Mouse (Mus musculus): ENCODE measurements around the gene Rnf113a2.

Gene Rnf113a2

DNA sequence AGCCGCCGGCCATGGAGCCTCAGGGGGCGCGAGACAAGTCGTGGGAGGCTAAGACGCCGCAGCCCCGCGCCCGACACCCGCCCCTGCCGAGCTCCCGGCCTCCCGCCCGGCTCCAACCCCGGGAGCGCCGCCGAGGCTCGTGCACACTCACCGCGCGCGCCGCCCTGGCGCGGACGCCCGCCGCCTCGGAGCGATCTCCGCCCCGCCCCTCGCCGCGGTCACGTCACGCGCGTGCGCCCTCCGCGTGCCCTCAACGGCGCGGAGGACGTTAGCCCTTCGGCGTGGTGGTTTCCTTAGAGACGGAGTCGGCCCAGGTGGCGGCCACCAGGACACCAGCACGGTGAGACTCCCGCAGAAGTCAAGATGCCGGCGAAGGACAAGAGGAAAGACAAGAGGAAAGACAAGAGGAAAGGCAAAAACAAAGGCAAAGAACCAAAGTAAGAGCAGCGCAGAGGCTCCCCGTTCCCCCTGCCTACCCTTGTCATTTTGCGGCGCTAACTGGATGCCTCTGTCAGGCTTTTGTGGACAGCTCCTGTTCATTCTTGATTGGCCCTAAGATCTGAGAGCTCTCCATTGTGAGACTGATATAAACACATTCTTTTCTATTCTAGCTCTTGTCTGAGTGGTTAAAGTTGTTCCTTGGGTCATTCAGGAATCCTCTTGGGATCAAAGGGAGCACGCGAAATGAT lies 8.0 kb upstream of the Rnf113a2 start, which contains the start of the genes Entpd5 and Bbof1:
Gene Entpd5 (minus strand): TSS at position 211 of the 689 bp plus-strand sequence.
Gene Bbof1 (plus strand): TSS at position 253 of the 689 bp plus-strand sequence.
- DNase-seq (ENCODE audit: low spot score): peak; percentile 92

DNA sequence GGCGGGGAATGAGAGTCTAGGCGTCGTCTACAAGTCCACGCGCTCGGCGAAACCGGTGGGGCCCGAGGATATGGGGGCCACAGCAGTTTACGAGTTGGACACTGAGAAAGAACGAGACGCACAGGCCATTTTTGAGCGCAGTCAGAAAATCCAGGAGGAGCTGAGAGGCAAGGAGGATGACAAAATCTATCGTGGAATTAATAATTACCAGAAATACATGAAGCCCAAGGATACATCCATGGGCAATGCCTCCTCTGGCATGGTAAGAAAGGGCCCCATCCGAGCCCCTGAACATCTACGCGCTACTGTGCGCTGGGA lies 568 bp downstream of the Rnf113a2 start:
- DNase-seq (ENCODE audit: low spot score): no peak

DNA sequence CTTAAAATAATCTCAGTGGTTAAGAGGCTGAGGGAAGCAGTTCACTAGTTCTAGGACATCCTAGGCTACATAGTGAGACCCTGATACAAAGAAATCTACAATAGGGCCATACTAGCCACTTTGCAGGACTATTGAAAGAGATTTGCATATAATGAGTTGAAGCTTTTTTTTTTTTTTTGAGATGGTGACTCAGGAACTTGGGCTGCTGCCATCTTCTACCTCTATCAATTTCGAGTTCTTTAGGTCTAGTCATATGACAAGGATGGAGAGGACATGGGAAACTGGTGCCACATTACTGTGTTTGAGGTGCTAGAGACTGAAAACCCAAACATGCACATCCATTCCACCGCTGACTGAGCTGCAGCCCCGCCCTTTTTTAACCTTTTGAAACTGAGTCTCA lies 7.0 kb downstream of the Rnf113a2 start:
- DNase-seq (ENCODE audit: low spot score): no peak

DNA sequence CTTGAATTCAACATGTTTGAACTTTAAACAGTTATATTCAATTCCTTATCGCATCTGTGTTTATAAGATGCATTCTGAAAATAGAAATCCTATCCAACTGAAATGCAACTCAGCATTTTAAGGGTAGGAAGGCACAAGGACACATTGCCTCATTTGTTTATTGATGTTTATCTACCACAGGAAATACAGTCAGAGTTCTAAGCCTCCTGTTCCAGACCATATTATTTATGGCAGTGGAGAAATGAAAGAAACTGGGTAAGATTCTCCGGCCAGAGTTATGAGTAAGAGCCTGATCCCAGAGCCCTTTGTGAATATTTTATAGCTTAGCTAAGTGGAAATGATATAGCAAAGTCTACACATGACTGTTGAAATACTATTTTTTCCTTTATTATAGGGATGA lies 12.8 kb downstream of the Rnf113a2 start:
- no peak for DNase-seq (ENCODE audit: low spot score)

DNA sequence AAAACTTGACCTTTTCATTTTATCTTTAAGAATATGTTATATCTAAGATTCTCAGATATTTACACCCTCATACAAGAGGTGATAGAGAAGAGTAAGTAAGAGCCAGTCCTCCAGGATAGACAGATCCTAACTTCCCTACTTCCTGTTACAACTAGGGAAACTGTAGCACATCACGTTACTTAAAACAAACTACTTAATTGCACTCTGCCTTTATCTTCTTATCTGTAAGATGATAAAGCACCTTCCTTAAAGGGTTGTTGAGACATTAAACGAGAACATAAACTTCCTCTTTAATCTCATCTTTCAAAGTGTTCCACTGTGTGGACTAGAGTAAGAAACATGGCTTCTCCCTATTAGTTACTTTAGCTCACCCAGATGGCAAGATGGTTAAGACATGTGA lies 21.7 kb downstream of the Rnf113a2 start:
- DNase-seq (ENCODE audit: low spot score): no peak

DNA sequence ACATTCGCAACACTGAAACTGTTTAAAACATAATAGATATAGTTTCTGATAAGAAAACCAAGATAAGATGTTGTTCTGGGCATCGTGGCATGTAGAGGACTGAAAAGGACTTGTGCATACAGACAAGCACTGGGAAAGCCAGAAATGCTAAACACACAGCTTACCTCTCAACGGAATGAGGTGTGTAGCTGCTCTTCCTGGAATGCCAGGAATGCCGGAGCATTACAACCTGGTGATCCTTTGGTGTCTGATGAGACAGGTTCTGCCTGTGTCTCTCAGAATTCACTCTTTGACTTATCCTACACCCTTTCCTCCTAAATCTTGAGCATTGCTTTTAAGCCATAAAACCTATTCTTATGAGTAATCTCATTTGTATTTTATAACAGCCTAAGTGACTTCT lies 25.5 kb downstream of the Rnf113a2 start:
- no peak for DNase-seq (ENCODE audit: low spot score)

DNA sequence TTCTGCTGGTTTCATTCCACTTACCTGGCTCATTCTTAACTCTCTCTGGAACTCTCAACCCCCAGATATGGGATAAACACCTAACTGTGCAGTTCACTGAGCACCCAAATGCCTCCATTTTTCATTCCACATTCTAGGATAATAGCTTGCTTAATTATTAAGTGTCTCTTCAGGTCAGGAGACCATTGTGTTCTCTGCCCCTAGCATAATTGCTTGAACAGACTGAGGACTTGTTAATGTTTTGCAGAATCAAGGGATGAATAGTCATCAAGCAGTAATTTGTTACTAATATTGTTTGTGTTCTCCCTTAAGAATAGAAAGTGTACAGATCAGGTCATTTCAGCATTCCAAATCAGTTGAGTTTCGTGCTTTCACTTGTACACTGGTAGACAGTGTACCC lies 30.4 kb downstream of the Rnf113a2 start:
- no peak for DNase-seq (ENCODE audit: low spot score)

DNA sequence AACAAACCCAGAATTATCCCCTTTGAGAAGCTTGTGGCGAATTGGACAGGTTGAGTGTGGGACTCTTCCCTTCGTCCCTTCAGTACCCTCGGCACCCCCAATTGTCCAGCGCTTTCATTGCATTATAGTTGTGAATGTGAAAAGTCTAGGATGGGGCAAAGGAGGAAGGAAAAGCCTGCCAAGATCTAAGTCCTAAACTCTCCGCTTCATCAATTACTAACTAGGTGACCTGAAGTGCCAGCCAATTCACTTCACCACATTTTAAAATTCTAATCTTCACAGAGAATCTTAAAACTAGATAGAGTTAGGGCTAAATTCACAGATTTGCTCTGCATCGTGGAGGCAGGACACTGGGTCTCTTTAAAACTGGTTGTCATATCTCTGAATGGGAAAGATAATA lies 31.2 kb downstream of the Rnf113a2 start:
- DNase-seq (ENCODE audit: low spot score): no peak

DNA sequence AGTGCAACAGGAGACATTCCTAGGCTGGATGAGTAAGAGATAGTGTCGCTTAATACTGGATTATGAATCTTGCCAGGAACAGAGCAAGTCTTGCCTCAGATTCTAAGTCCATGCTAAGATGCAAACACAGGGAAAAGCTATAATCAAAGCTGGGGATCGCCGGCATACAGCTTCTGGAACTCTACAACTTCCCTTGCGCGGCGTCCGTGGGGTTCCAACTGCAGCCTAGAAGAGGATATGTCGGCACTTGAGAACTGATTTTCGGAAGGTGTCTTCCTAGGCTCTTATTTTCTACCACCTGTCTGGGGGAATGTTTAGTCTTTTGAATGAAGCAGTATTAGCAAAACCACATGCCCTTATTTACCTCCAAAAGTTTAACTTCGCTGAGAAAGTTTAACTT lies 32.9 kb downstream of the Rnf113a2 start:
- DNase-seq (ENCODE audit: low spot score): no peak

DNA sequence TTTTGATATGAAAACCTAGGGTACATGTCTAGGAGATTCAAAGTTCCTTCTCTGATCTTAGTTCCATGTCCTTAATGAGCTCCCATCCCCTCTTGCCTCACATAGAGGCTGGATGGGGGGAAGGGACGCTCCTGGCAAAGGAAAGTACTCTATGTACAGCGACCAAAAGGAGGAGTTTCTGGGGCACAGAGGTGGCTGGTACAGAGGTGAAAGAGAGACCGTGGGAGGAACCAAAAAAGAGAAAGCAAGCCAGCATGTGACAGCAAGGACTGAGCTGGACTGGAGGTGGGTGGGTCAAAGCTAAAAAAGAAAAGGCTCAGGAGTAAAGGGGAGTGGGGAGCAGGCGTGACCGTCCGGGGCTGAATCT lies 33.3 kb downstream of the Rnf113a2 start:
- no peak for DNase-seq (ENCODE audit: low spot score)

DNA sequence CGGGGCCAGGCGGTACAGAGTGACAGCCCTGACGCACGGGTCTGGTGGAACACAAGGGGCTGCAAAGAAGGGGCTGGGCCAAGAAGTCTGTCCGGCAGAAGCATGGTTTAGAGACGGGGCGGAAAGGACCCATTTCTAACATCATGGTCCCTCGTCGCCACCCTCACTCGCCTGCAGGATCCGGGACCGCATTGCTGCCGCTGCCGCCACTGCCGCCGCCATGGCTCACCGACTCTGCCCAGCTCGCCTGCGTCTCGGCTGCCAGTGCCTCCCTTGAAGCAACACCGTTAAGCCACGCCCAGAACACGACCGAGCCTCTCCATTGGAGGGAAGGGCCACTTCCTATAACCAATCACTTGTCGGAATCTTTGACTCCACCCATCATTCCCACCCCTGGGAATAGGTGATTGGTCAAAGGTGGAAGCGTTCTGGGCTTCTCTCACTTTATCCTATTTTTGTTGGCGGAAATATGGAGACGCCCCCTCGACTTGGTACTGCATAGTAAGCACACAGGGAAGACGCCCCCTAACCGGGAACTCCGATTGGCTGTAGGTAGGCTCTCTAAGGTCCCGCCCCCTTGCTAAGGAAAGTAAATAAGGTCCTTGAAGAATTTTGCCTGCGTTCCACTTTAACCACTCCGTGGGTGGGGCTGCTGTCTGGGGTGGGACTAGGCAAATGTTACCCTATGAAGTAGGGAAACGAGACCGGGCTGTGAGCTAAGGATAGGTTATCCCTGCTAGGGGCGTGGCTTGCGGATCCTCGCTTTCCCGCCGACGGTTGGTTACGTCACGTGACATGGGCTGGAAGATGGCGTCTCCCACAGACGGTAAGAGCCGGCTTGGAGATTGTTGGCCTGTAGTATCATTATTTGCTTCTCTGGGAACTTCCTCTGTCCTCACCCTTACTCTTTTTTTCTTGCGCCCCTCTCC lies 34.0 kb downstream of the Rnf113a2 start, which contains the start of the genes Aldh6a1 and Lin52:
Gene Aldh6a1 (minus strand): TSS at position 287 of the 929 bp plus-strand sequence.
Gene Lin52 (plus strand): TSS at position 705 of the 929 bp plus-strand sequence.
- peak; percentile 88 for DNase-seq (ENCODE audit: low spot score)

DNA sequence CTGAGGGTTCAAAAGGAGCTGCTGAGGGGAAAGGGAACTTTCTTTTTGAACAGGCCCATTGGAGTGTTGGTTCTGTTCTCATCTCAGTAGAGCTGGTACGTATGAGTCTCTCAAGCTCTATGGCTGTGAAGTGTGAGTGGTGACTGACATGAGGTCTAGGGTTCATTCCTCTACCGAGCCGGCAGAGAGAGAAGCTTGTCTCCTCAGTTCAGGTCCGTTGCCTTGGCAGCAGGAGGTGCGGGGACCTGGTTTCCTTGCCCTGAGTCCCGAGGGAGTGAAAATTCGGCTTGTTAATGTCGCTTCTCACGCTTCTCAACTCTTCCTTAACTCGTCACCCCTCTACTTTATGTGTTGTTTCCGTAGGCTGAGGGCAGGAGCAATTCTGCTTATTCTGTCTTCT lies 34.8 kb downstream of the Rnf113a2 start:
- no peak for DNase-seq (ENCODE audit: low spot score)

DNA sequence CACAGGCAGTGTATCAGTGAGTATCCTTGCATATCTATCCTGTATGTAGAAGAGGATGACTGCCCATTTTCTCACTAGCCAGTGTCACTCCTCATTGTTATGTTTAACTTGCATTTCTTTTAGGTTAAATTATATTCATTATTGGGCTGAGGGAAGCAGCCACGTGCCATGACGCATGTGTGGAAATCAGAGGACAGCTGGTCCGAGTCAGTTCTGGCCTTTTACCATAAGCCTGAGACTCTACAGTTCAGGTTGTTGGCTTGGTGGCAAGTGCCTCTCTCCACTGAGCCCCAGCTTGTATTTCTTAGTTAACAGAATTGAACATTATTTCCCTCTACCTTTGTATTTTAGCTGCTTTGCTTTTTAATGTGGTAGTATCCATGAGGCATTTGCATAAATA lies 39.9 kb downstream of the Rnf113a2 start:
- DNase-seq (ENCODE audit: low spot score): no peak

DNA sequence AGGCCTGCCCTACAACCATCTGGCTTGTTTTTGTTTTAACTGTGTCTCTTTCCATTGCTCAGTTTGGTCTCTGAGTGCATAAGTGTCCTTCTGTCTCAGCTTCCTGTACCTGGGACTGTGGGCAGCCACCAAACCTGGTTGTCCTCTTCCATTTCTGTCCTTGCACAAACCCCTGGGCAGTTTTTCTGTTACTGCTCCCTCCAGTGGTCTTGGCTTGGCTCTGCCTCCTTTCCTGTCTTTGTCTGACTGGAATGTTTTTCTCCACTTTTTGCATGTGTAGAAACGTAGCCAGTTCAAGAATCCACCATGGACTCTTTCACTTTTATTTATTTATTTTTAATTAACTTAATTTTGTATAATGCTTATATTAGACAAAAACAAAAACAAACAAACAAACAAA lies 42.8 kb downstream of the Rnf113a2 start:
- DNase-seq (ENCODE audit: low spot score): no peak

DNA sequence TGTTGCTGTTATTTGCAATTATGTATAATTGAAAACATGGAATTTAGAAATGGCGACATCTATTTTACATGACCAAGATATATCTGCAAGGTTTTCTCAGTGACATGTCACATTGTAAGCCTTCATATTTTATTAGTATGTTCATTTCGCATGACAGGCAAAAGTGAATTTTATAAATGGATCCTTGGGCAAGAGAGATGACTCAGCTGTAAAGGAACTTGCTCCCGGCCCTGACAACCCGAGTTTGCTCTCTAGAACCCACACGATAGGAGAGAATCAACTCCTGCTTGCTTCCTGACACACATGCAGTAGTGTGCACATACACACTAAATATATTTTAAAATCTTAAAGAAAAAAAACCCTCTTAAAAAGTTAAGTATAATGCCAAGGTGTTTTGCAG lies 44.4 kb downstream of the Rnf113a2 start:
- DNase-seq (ENCODE audit: low spot score): no peak

DNA sequence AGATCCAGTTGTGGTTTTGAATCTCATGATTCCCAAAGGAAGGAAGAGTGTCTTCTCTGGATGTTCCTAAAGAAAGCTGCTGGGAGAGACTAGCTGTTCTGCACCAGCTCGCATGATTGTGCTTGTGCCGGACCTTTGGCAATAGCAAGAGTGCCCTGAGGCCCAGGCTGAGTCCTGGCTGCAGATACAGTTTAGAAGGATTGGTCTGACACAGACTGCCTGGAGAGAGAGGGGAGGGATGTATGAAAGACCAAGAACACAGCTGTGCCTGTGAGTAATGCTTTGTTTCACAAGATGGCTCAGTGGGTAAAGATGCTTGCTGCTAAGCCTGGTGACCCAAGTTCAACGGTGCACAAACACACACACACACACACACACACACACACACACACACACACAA lies 45.9 kb downstream of the Rnf113a2 start:
- DNase-seq (ENCODE audit: low spot score): no peak

Measured in urinary bladder, postnatal 25 days (tissue).